Mouse (Mus musculus): ENCODE results near the gene Apela. TPM values are rescaled to one million over a fixed set of nuclear protein-coding genes. Genes with fewer than 3 reads are reported as not detected.
A peak's percentile ranks its signal among the peaks of the same experiment; 100 is the strongest.
"Not testable (repeated sequence)": the region's sequence is repeated elsewhere in the genome, so short reads cannot be mapped to it uniquely, and the experiment has no call there.

The Apela gene
- total RNA-seq, 2 experiments from 2014 or later = not detected

- intact Hi-C loops (cut with DNase I) = no loop called here
- no peak for DNase-seq (ENCODE audit: extremely low spot score in 1 of 2, low spot score in 2 of 2)
Observed at GRCm38 (mm10) chr8:65030735-65031485, 6.2 kb downstream of the Apela start.

GRCm38 (mm10) chr8:65029776-65030175, 7.4 kb downstream of the Apela start:
- intact Hi-C loops (cut with DNase I) = no loop called here
- no peak for DNase-seq (ENCODE audit: extremely low spot score in 1 of 2, low spot score in 2 of 2)

- no peak for DNase-seq (ENCODE audit: extremely low spot score in 1 of 2, low spot score in 2 of 2)
- intact Hi-C loops (cut with DNase I) = no loop called here
Observed at GRCm38 (mm10) chr8:65028959-65029686, 8.0 kb downstream of the Apela start.

- peak; percentile 7 to 51 for DNase-seq (ENCODE audit: extremely low spot score in 1 of 2, low spot score in 2 of 2)
- intact Hi-C loops (cut with DNase I) = loop anchor here (1.0 kb wide), 1 partner anchor 88 kb away; no protein-coding TSS in a partner anchor
Observed at GRCm38 (mm10) chr8:65022485-65022884, 14.7 kb downstream of the Apela start.

- intact Hi-C loops (cut with DNase I) = no loop called here
- no peak for DNase-seq (ENCODE audit: extremely low spot score in 1 of 2, low spot score in 2 of 2)
Observed at GRCm38 (mm10) chr8:65018423-65018822, 18.7 kb downstream of the Apela start, which contains the start of the genes Trim61 and Trim60. Gene Trim61 (minus strand): TSS chr8:65018523. Gene Trim60 (minus strand): TSS chr8:65018584.

GRCm38 (mm10) chr8:65007616-65008015, 29.5 kb downstream of the Apela start:
- DNase-seq (ENCODE audit: extremely low spot score in 1 of 2, low spot score in 2 of 2); intact Hi-C loops (cut with DNase I): not testable (repeated sequence)

- DNase-seq (ENCODE audit: extremely low spot score in 1 of 2, low spot score in 2 of 2) = no peak
- intact Hi-C loops (cut with DNase I) = no loop called here
Observed at GRCm38 (mm10) chr8:64998806-64999365, 38.2 kb downstream of the Apela start.

GRCm38 (mm10) chr8:64987731-64988130, 49.4 kb downstream of the Apela start, which contains the start of gene Trim75:
Gene Trim75 (minus strand): TSS chr8:64987831.
- no peak for DNase-seq (ENCODE audit: extremely low spot score in 1 of 2, low spot score in 2 of 2)
- intact Hi-C loops (cut with DNase I) = no loop called here

GRCm38 (mm10) chr8:64983150-64983897, 53.8 kb downstream of the Apela start:
- no peak for DNase-seq (ENCODE audit: extremely low spot score in 1 of 2, low spot score in 2 of 2)
- intact Hi-C loops (cut with DNase I) = no loop called here

Other genes starting within 250 kb of the Apela start
- 100 to 1,000 TPM; 124 to 128 TPM for gene Klhl2, start 187.3 kb downstream of the Apela start, total RNA-seq (2021)
- gene Tmem192, start 90.2 kb downstream of the Apela start, total RNA-seq (2021) = 10 to 100 TPM; 14.7 to 15.0 TPM
- not detected for gene Trim75, start 49.5 kb downstream of the Apela start, total RNA-seq (2021)
- not detected for gene Trim61, start 18.8 kb downstream of the Apela start, total RNA-seq (2021)
- not detected for gene Trim60, start 18.8 kb downstream of the Apela start, total RNA-seq (2021)
- gene Gm10663, start 37.7 kb upstream of the Apela start, total RNA-seq (2021) = not detected
- not detected for gene BC030870, start 92.2 kb upstream of the Apela start, total RNA-seq (2021)

Measured in left cerebral cortex, postnatal 10 days (tissue).